Mouse (Mus musculus): Measurements from ENCODE around the gene Rtbdn. TPM values are rescaled to one million over a fixed set of nuclear protein-coding genes. Genes with fewer than 3 reads are reported as not detected.

Rtbdn gene
- polyA plus RNA-seq, 2 experiments from 2014 or later: not detected

DNA sequence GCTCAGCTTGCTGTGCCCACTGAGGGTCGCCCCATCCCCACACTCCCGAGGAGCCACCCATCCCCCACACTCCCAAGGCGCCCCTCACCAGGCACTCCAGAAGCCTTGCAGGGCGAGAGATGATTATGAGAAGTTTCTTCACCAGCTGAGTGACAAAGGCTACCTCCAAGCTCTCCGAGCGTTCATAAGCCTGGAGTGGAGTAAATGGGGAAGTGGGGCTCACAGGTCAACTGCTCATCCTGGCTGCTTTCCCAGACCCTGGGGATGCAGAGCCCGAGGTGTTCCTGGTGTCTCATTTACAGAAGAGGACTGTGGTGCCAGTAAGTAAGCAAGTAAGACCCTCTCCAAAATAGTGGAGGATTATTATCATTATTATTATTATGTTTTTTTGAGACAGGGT lies 21.2 kb upstream of the Rtbdn start:
- no peak for ATAC-seq

DNA sequence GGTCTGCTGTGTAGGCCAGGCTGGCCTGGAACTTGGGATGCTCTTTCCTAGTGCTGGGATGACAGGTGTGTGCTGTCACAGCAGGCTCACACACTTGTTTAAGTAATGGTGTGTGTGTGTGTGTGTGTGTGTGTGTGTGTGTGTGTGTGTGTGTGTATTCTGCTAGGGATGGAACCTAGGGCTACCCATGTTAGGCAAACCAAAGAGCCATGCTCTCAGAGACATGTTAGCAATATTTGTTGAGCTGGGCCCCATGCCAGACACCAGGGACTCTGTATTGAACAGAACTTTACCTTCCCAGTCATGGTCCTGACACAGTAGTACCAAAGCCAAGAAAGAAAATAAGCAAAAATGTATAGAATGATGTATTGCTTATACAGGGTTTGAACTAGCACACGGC lies 19.3 kb upstream of the Rtbdn start:
- no peak for ATAC-seq

DNA sequence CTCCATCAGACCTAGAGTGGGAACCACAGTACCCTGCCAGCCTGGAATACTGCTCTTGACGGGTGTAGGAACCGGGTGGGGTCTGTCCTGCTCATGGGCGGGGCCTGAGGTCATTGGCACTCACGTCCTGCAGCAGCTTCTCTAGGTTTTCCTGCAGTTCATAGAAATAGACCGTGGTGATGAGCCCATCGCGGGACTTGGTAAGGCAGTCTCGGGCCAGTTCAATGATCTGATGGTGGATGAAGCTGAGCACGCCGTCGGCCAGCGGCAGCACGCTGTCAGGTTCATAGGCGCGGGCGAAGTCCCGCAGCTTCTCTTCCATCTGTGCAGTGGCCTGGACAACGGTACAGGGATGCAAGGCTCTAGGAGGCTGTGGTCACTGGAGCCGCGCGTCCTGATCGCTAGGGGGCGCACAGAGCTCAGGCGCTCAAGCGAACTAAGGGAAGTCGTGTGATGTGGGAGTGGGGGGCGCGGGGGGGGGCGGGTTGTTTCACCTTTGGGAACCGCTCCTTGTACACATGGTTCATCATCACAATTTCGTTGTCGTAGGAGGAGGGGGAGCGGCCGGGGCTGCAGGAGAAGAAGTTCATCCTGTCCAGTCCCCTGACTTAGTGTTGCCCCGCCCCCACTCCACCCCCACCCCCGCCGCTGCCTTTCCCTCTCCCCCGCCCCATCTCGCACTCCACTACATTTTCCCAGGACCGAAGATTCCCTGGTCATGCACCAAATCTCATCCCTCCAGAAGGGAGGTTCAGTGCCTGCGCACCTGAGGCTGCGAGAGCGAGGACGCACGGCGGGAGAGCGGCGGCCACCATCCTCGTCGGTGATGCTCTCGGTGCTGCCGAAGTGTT lies 18.1 kb upstream of the Rtbdn start:
- no peak for ATAC-seq

DNA sequence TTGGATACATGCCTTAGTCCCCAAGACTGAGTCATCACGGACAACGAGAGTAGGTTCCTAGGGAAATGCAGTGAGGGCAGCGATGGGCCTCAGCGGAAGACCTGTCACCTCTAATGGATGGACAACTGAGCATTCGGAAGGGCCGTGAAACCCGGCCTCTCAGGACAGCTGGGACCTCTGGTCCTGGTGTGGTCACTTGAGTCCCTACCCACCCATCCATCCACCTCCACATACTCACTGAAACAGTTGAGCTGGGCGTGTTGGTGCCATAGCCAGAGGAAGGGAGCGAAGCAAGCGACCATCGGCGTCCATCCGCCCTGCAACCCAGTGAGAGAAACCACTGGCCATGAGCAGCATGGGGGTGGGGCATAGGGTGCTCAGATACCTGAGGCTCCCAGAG lies 16.2 kb upstream of the Rtbdn start:
- ATAC-seq: no peak

DNA sequence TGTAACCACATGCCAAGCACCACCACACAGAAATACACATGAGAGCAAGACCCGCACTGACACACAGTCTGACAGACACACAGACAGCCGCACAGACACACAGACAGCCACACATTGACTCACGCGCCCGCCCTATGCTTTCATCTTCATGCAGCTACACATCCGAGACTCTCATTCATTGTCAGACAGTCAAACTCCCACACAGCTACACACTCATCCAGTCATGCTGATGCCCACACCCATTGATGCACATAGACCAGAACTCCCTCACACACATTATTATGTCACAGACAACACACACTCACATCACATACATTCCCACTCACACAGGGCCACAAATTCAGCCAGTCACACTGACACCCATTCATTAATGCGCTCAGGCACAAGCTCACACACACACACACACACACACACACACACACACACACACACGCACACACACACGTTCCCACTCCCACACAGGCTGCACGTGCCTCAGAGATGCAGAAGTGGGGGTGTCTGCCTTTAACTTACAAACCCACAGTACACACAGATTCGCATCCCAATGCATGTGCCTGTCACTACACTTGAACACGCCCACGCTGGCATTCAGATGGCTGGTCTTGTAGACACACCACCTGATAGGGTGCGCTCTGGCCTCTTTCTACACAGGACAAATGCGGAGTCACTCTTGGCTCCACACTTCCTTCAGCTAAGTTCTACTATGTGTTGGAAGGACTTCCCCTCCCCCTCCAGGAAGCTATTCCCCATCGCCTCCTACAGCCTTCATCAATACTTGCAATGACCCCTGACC lies 12.8 kb upstream of the Rtbdn start:
- ATAC-seq: no peak

DNA sequence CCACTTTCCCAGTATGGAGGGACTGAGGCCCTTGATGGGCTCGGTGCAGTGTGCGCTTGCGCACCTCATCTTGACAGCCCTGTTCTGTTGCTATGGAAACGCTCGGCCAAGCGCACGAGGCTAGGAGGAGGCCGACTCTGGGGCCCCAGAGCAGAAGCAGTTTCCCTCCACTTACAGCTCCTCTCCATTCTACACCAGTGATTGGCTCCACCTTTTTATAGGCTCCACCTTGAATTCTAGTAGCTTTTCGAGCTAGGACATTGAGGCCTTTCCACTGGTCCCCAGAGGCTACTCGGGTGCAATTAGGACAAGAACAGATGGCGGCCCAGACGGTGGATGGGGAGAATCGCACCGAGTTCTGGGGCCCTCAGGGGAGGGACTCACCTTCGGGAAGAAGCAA lies 11.9 kb upstream of the Rtbdn start:
- no peak for ATAC-seq

DNA sequence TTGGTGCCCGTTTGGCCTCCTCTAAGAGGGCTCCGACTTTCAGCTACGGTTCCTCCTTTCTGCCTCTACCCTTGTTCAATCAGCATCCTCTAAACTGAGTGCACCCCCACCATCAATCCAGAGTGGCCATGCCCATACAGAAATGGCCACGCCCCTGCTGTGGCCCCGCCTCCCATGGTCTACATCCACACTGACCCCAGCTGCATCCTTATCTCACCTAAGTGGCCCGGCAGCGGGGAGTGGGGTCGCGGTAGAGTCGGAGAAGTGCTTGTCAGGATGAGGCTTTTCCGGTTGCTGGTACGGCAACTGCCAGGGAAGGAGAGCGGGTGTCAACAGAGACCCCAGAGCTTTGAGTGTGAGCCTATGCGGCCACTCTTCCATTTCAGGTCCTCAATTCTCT lies 11.3 kb upstream of the Rtbdn start:
- ATAC-seq: no peak

DNA sequence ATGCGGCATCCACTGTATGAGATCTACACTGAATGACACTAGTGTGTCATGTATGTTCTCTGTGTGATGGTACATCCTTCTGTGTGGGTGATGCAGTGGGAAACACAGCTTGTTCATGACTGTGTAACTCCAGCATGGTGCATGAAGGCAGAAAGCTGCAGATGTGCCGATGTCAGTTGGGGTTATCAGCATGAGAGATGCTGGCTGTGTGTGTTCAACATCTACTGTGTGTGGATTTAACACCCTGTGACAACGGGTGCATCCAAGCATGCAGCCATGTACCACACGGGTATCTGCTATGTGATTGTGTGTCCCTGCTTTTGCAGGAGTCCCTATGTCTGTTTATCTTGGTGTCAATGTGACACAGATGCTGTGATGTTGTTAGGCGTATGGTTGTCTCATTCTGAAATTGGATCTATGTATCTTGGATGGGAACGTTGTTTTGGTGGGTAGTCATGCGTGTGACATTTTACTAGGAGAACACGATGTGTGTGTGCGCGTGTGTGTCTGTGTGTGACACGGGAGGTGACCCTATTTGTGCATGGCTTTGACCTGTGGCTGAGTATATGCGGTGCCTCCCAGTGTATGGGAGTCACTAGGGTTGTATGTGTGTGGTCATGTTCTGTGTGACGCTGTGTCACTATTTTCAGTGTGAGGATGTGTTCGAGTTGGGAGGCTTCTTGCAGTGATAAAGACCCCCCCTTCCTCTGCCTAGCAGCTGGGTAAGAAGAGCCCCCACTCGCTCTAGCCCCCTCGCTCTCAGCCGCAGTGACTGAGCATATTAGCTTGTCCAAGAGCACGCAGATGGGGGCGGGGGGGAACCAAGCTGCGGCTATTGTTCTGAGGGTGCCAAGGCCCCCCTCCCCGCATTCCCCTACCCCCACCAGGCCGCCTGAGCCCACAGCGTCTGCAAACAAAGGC lies 10.5 kb upstream of the Rtbdn start:
- no peak for ATAC-seq

DNA sequence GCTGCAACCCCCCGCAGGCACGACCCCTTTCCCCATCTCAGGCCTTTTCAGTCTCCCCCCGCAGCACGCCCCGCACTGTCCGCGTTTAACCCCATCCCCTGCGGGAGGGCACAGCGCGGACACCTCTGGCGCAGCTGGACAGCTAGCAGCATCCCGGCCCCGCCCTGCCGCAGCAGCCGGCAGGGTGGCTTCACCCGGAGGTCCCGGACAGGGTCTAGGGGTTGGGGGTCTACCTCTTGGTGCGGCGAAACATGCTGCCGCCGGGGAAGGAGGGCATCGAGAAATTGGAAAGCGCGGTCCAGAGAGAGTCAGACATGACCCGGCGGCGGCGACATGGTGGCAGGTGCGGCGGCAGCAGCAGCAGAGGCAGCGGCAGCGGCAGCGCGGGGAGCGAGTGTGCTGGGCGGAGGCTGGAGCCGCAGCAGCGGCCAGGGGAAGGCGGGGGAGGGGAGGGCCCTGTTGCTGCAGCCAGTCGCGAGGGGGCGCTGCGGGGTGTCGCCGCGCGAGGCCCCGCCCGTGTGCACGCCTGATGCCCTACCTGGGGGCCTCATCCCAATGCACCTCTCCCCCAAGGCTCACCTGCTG lies 9.7 kb upstream of the Rtbdn start, which contains the start of gene Mast1:
Gene Mast1 (minus strand): TSS at position 398 of the 585 bp plus-strand sequence.
- ATAC-seq: no peak

DNA sequence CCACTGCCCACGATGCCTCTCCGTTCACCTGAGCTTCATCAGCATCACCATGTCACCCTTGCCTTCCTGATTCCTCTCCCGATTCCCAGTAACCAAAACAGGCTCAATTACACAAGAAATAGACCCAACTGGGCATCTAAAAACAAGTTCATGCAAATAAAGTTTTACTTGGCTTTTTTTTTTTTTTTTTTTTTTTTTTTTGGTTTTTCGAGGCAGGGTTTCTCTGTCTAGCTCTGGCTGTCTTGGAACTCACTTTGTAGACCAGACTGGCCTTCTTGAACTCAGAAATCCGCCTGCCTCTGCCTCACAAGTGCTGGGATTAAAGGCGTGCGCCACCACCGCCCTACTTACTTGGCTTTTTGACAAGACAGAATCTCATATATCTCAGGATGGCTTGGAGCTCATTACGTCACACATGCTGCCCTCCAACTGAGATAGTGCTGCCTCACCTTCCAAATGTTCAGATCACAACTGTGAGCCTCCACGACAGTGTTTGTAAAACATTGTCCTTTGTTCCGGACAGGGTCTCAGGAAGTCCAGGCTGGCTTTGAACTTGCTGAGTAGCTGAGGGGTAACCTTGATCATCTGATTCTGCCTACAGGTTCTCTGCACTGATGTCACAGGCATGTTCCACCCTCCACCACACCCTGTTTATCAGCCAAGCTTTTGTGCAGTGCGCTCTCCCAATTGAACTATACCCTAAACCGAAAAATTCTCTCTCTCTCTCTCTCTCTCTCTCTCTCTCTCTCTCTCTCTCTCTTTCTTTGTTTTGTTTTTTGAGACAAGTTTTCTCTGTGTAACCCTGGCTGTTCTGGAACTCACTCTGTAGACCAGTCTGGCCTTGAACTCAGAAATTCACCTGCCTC lies 8.9 kb upstream of the Rtbdn start:
- no peak for ATAC-seq

DNA sequence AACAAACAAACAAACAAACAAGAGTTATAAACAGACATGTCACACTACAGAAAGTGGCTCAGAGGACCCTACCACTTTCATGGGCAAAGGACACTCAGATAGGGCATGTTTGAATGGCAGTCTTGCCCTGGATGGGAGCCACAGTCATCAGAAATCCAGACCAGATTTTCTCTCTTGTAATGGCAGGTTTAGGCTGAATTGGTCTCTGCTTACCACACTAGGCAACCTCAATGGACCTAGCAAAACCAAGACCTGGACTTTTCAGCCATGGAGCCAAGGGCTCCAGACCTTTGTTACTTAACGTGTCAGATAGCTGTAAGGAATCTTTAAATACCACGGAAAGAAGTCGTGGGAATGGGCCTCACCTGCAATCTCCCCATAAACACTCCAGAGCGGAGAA lies 3.1 kb upstream of the Rtbdn start:
- no peak for ATAC-seq

DNA sequence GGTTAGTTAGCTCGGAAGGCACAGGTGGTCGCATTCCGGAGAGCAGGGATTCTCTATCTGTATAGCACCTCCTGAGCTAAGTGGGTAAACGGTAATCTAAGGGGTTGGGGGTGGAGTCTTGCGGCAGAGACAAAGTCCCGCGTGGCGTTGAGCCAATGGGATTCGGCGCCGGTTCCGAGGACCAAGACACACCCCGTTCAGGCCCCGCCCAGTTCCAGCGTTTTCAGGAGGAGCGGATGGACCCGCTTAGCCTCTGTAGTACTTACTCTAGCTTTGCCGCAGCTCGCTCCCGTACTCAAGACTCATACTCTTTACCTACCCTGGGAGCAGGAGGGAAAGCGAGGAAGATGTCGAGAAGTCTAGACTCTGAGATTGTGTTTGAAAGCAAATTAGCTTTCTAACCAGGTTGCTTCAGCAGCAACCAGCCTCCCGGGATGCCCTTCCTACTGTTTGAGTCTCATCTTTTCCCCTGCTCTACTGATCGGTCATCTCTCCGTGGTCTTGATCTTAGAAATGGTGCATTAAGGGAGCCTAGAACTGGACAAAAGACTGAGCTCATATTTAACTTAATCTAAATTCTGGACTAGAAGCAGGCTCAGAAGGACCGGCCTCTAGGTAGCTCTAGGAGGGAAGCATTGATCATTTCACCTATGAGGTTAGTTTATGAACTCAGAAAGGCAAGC lies 2.2 kb upstream of the Rtbdn start:
- ATAC-seq: no peak

DNA sequence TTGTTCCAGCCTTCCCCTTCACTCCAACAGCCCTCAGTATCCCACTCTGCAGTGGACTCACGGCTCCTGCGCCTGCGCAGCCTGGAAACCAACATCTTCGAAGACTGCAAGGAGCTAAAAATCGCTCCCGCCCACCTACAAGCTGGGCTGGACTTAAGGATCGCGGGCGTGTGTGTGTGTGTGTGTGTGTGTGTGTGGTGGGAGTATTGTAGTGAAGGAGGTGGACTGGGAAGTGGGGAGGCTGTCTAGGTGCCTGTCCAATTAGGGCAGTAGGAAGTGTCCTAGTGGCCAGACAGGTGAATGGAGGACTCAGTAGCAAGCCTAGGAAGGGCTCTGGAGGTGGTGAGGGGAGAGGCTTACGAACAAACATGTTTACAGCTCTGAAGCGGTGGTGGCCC lies 1.6 kb upstream of the Rtbdn start:
- no peak for ATAC-seq

DNA sequence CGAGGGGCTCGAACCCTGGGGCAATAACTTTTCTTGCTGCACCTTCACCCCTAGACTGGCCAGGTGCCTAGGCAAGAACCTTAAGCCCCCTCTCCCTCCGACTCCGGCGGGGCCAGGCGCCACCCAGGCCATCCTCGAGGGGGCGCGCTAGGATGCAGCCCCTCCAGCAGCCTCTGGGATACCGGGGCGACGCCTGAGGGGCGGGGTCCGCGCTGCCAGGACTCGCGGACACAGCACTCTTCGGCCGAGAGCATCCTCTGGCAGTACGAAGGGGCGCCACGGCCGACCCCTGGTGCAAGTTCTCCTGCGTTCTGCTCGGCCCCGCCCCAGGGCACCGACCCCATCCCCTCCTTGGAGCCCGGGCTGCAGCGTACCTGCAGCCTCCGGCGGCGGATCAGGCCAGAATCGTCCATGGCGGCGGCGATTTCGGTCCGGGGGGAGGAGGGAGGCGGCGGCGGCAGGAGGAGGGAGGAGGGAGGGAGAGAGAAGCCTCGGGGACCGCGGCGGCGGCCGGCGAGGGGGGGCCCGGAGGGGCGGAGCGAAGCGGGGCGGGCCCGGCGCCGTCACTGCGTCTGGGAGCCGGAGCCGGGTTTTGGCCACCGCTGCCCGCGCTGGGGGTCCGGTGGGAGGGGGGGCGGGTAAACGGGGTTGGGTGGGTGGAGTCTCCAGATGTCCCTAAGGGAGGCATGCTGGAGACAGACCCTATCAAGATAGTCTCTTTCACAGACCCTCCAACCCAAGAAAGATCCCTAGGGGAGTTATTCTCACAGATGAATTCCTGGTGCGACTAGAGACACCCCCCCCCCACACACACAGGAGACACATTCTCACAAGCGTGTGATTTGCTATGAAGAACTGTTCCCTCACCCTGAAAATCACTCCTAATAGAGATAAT lies 911 bp upstream of the Rtbdn start:
- no peak for ATAC-seq

DNA sequence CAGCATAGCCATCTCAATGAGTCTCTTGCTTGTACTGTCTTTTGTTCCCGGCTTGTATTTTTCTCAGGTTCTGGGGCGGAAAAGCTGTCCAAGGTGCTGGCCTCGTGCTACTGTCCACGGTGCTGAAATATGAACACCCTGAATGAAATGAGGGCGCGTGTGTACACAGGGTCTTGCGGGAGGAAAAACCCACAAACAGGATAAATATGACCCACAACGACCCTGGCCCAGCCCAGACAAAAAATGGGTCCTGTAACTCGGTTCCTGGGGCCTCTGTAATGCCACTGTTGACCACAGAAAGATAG lies 402 bp downstream of the Rtbdn start:
- ATAC-seq: no peak

DNA sequence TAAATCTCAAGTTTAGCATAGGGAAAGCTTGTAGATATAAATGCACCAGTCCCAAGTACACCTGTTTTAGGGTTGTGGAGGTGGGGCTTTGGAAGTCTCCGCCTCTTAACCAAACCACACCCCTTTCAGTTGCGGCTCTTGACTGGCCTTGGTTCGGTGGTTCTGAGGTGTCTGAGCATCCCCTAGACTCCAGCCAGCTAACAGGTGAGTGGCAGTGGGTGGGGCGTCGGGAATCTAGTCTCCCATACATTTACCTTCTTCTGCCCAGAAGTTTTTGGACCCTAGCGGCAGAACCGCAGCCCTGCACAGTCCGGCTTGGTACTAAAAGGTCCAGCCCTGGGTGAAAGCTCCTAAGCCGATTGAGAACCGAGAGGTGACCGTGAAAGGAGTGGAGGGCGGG lies 3.0 kb downstream of the Rtbdn start:
- no peak for ATAC-seq

DNA sequence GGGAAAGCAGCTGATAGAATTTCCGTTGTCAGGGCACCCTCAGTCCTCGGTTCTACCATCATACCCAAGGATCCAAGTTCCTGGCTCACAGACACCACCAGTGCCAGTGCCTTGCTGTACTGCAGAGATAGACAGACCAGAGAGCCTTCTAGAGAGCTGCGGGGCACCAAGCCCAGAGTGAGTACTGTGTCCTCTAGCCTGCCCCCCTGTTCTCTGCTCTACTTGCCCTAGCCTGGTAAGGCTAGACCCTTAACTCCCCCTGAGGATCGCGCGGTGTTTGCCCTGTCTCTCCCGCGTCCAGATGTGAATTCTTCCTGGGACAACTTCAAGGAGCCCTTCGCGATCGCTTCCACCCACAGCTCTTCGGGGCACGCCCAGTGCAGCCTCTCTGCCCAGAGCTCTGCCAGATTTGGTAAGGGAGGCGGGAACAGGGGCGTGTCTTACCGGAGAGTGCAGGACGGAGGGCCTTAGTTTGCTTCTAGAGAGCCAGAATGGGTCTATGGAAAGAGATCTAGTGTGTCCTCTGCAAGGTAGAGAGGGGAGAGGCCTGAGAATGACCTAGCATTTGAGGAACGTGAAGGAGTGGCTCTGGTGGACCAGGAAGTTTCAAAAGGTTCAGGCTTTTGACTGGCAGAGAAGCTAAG lies 5.9 kb downstream of the Rtbdn start:
- peak; percentile 54 for ATAC-seq

DNA sequence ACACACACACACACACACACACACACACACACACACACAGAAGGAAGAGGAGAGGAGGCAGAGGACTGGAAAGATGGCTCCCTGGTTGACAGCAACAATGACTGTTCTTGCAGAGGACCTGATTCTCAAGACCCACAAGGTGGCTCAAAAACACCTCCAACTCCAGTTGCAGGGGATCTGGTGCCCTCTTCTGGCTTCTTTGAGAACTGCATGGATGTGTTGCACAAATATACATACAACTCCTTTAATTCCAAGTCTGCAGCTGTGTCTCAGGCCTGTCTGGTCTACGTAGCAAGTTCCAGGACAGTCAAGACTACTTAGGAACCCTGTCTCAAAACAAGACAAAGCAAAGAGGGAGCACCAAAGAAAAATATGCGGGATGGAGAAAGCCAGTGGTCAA lies 10.0 kb downstream of the Rtbdn start:
- no peak for ATAC-seq

DNA sequence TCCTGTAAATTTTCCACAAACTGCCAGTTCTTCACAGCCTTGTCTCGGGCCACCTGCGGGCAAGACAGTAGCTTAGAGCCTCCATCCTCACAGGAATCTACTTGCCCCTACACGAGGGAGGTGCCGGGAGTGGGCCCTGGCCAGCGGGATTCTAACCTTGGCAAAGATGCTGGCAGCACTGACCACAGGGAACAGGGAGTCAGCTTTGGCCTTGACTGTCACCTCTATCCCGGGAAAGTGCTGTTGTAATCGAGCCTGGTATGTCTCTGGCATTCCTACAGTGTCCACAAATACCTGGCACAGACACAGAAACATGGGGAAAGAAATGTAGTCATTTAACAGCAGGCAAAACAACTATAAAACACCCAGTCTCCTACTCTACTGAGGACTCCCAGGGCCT lies 13.0 kb downstream of the Rtbdn start:
- ATAC-seq: no peak

DNA sequence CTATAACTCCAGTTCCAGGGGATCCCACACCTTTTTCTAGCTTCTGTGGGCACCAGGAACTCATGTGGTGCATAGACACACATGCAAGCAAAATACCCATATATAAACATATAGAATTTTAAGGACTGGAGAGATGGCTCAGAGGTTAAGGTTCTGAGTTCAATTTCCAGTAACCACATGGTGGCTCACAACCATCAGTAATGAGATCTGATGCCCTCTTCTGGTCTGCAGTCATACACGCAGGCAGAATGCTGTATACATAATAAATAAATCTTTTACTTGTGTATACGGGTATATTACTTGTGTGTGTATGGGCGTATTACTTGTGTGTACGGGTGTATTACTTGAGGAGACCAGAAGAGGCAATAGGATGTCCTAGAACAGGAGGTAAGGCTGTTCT lies 17.2 kb downstream of the Rtbdn start:
- ATAC-seq: no peak

All from activated CD4-positive, CD25-positive, alpha-beta regulatory T cell, adult 4 months (primary cell).